Mouse (Mus musculus): ENCODE results near the gene Tnfsf15. TPM values are rescaled to one million over a fixed set of nuclear protein-coding genes. Genes with fewer than 3 reads are reported as not detected.

Tnfsf15 gene
- polyA plus RNA-seq (2015; fragmentation: Nextera tagmentation; extraction: Ambion mirVana): 0.11 and 0.20 TPM in 2 replicates

GRCm38 (mm10) chr4:63744693-63745171 is at the start of gene Tnfsf15:
TSS of gene Tnfsf15 (minus strand) at chr4:63745113.
- Histone ChIP-seq H3K36me3 (ENCODE audit: control insufficient read depth, insufficient read depth) (no peaks in the 10 kb centered on the region), H3K27me3 (ENCODE audit: control insufficient read depth, insufficient read depth, low read depth, low read length) (no peaks in the 10 kb centered on the region), H3K4me2 (ENCODE audit: low read depth, low read length) (0 out of 2 replicates have a peak within 1 kb of the TSS, but pooled peaks have one; percentile 20), H3K9me3 (replicated peaks; ENCODE audit: control insufficient read depth, low read length) (no peaks in the 10 kb centered on the region), H3K27ac (ENCODE audit: low read length) (no peak within 1 kb of the TSS), H3K9ac (ENCODE audit: low read depth, low read length) (no peak within 1 kb of the TSS), H3K4me1 (ENCODE audit: control insufficient read depth, low read depth, low read length) (no peaks in the 10 kb centered on the region; the same call in 1 of the 2 replicates), H3K4me3 (ENCODE audit: low read depth, low read length) (no peak within 1 kb of the TSS; the same call in 1 of the 2 replicates)
- peak; percentile 80 for ATAC-seq (ENCODE audit: low read depth)
- 43% methylated on average over 8 of the region's 8 CpGs for WGBS (ENCODE audit: insufficient replicate concordance)

GRCm38 (mm10) chr4:63792328-63792727 is 47.4 kb upstream of the Tnfsf15 start:
- no peak overlapping the region for H3K4me3 ChIP-seq (ENCODE audit: low read depth, low read length)
- 73% methylated on average over 3 of the region's 3 CpGs for WGBS (ENCODE audit: insufficient replicate concordance)
- ATAC-seq (ENCODE audit: low read depth): no peak

GRCm38 (mm10) chr4:63785466-63785865 is 40.6 kb upstream of the Tnfsf15 start:
- no peak overlapping the region for H3K4me3 ChIP-seq (ENCODE audit: low read depth, low read length)
- 46% methylated on average over 2 of the region's 2 CpGs for WGBS (ENCODE audit: insufficient replicate concordance)
- H3K9me3 ChIP-seq (replicated peaks; ENCODE audit: control insufficient read depth, low read length): no peaks in the 10 kb centered on the region
- H3K27ac ChIP-seq (ENCODE audit: low read length): no peak overlapping the region
- H3K36me3 ChIP-seq (ENCODE audit: control insufficient read depth, insufficient read depth): no peaks in the 10 kb centered on the region
- no peak overlapping the region for H3K4me2 ChIP-seq (ENCODE audit: low read depth, low read length)
- H3K4me1 ChIP-seq (ENCODE audit: control insufficient read depth, low read depth, low read length): no peaks in the 10 kb centered on the region
- no peak overlapping the region for H3K9ac ChIP-seq (ENCODE audit: low read depth, low read length)
- H3K27me3 ChIP-seq (ENCODE audit: control insufficient read depth, insufficient read depth, low read depth, low read length): no peaks in the 10 kb centered on the region
- ATAC-seq (ENCODE audit: low read depth): no peak

More at GRCm38 (mm10) chr4:63792328-63792727, 47.4 kb upstream of the Tnfsf15 start:
- no peaks in the 10 kb centered on the region for H3K9me3 ChIP-seq (replicated peaks; ENCODE audit: control insufficient read depth, low read length)
- no peak overlapping the region for H3K4me2 ChIP-seq (ENCODE audit: low read depth, low read length)
- H3K27ac ChIP-seq (ENCODE audit: low read length): no peak overlapping the region
- no peaks in the 10 kb centered on the region for H3K36me3 ChIP-seq (ENCODE audit: control insufficient read depth, insufficient read depth)
- H3K4me1 ChIP-seq (ENCODE audit: control insufficient read depth, low read depth, low read length): no peaks in the 10 kb centered on the region
- no peaks in the 10 kb centered on the region for H3K27me3 ChIP-seq (ENCODE audit: control insufficient read depth, insufficient read depth, low read depth, low read length)
- no peak overlapping the region for H3K9ac ChIP-seq (ENCODE audit: low read depth, low read length)

- no peaks in the 10 kb centered on the region for H3K9me3 ChIP-seq (replicated peaks; ENCODE audit: control insufficient read depth, low read length)
- no peaks in the 10 kb centered on the region for H3K4me1 ChIP-seq (ENCODE audit: control insufficient read depth, low read depth, low read length)
- no peak for ATAC-seq (ENCODE audit: low read depth)
- 62% methylated on average over 5 of the region's 5 CpGs for WGBS (ENCODE audit: insufficient replicate concordance)
- no peaks in the 10 kb centered on the region for H3K36me3 ChIP-seq (ENCODE audit: control insufficient read depth, insufficient read depth)
- H3K4me3 ChIP-seq (ENCODE audit: low read depth, low read length): no peak overlapping the region
- no peak overlapping the region for H3K4me2 ChIP-seq (ENCODE audit: low read depth, low read length)
- no peak overlapping the region for H3K9ac ChIP-seq (ENCODE audit: low read depth, low read length)
- H3K27ac ChIP-seq (ENCODE audit: low read length): no peak overlapping the region
- H3K27me3 ChIP-seq (ENCODE audit: control insufficient read depth, insufficient read depth, low read depth, low read length): no peaks in the 10 kb centered on the region
These were observed 38.9 kb upstream of the Tnfsf15 start for GRCm38 (mm10) chr4:63783826-63784225.

- WGBS (ENCODE audit: insufficient replicate concordance): 56% methylated on average over 7 of the region's 7 CpGs
- H3K4me1 ChIP-seq (ENCODE audit: control insufficient read depth, low read depth, low read length): no peaks in the 10 kb centered on the region
- no peak overlapping the region for H3K4me2 ChIP-seq (ENCODE audit: low read depth, low read length)
- no peak overlapping the region for H3K4me3 ChIP-seq (ENCODE audit: low read depth, low read length)
- no peaks in the 10 kb centered on the region for H3K9me3 ChIP-seq (replicated peaks; ENCODE audit: control insufficient read depth, low read length)
- H3K27ac ChIP-seq (ENCODE audit: low read length): no peak overlapping the region
- no peak for ATAC-seq (ENCODE audit: low read depth)
- H3K36me3 ChIP-seq (ENCODE audit: control insufficient read depth, insufficient read depth): no peaks in the 10 kb centered on the region
- no peak overlapping the region for H3K9ac ChIP-seq (ENCODE audit: low read depth, low read length)
- H3K27me3 ChIP-seq (ENCODE audit: control insufficient read depth, insufficient read depth, low read depth, low read length): no peaks in the 10 kb centered on the region
These were observed 38.2 kb upstream of the Tnfsf15 start for GRCm38 (mm10) chr4:63782970-63783613.

- 57% methylated on average over 8 of the region's 8 CpGs for WGBS (ENCODE audit: insufficient replicate concordance)
- Histone ChIP-seq H3K9me3 (replicated peaks; ENCODE audit: control insufficient read depth, low read length) (no peaks in the 10 kb centered on the region), H3K36me3 (ENCODE audit: control insufficient read depth, insufficient read depth) (no peaks in the 10 kb centered on the region), H3K27ac (ENCODE audit: low read length) (no peak overlapping the region), H3K4me1 (ENCODE audit: control insufficient read depth, low read depth, low read length) (no peaks in the 10 kb centered on the region), H3K4me2 (ENCODE audit: low read depth, low read length) (no peak overlapping the region), H3K9ac (ENCODE audit: low read depth, low read length) (no peak overlapping the region), H3K4me3 (ENCODE audit: low read depth, low read length) (no peak overlapping the region), H3K27me3 (ENCODE audit: control insufficient read depth, insufficient read depth, low read depth, low read length) (no peaks in the 10 kb centered on the region)
- no peak for ATAC-seq (ENCODE audit: low read depth)
These were observed 32.3 kb upstream of the Tnfsf15 start for GRCm38 (mm10) chr4:63777223-63777622.

- WGBS (ENCODE audit: insufficient replicate concordance): 40% methylated on average over 8 of the region's 8 CpGs
- Histone ChIP-seq H3K27ac (ENCODE audit: low read length) (no peak overlapping the region), H3K4me3 (ENCODE audit: low read depth, low read length) (no peak overlapping the region), H3K27me3 (ENCODE audit: control insufficient read depth, insufficient read depth, low read depth, low read length) (no peaks in the 10 kb centered on the region), H3K36me3 (ENCODE audit: control insufficient read depth, insufficient read depth) (no peaks in the 10 kb centered on the region), H3K4me1 (ENCODE audit: control insufficient read depth, low read depth, low read length) (no peaks in the 10 kb centered on the region), H3K4me2 (ENCODE audit: low read depth, low read length) (no peak overlapping the region), H3K9me3 (replicated peaks; ENCODE audit: control insufficient read depth, low read length) (no peaks in the 10 kb centered on the region), H3K9ac (ENCODE audit: low read depth, low read length) (no peak overlapping the region)
- no peak for ATAC-seq (ENCODE audit: low read depth)
These were observed 28.6 kb upstream of the Tnfsf15 start for GRCm38 (mm10) chr4:63773306-63774090.

- H3K4me2 ChIP-seq (ENCODE audit: low read depth, low read length): no peak overlapping the region
- no peak overlapping the region for H3K27ac ChIP-seq (ENCODE audit: low read length)
- H3K36me3 ChIP-seq (ENCODE audit: control insufficient read depth, insufficient read depth): no peaks in the 10 kb centered on the region
- WGBS (ENCODE audit: insufficient replicate concordance): 42% methylated on average over 2 of the region's 2 CpGs
- no peak overlapping the region for H3K4me3 ChIP-seq (ENCODE audit: low read depth, low read length)
- H3K4me1 ChIP-seq (ENCODE audit: control insufficient read depth, low read depth, low read length): no peaks in the 10 kb centered on the region
- ATAC-seq (ENCODE audit: low read depth): no peak
- H3K27me3 ChIP-seq (ENCODE audit: control insufficient read depth, insufficient read depth, low read depth, low read length): no peaks in the 10 kb centered on the region
- no peaks in the 10 kb centered on the region for H3K9me3 ChIP-seq (replicated peaks; ENCODE audit: control insufficient read depth, low read length)
- no peak overlapping the region for H3K9ac ChIP-seq (ENCODE audit: low read depth, low read length)
These were observed 27.6 kb upstream of the Tnfsf15 start for GRCm38 (mm10) chr4:63772514-63772913.

GRCm38 (mm10) chr4:63771291-63771690 is 26.4 kb upstream of the Tnfsf15 start:
- Histone ChIP-seq H3K36me3 (ENCODE audit: control insufficient read depth, insufficient read depth) (no peaks in the 10 kb centered on the region), H3K4me3 (ENCODE audit: low read depth, low read length) (no peak overlapping the region), H3K27ac (ENCODE audit: low read length) (no peak overlapping the region), H3K4me2 (ENCODE audit: low read depth, low read length) (no peak overlapping the region), H3K27me3 (ENCODE audit: control insufficient read depth, insufficient read depth, low read depth, low read length) (no peaks in the 10 kb centered on the region), H3K4me1 (ENCODE audit: control insufficient read depth, low read depth, low read length) (no peaks in the 10 kb centered on the region), H3K9ac (ENCODE audit: low read depth, low read length) (no peak overlapping the region), H3K9me3 (replicated peaks; ENCODE audit: control insufficient read depth, low read length) (no peaks in the 10 kb centered on the region)
- ATAC-seq (ENCODE audit: low read depth): no peak
- WGBS (ENCODE audit: insufficient replicate concordance): 54% methylated on average over 4 of the region's 4 CpGs
